Mouse (Mus musculus): ENCODE measurements around the gene Med16. TPM values are rescaled to one million over a fixed set of nuclear protein-coding genes. Genes with fewer than 3 reads are reported as not detected.
A peak's percentile ranks its signal among the peaks of the same experiment; 100 is the strongest.

The Med16 gene
- total and polyA plus RNA-seq, 2 experiments from 2014 or later, result 36.2 to 64.7 TPM

GRCm38 (mm10) chr10:79872862-79873261 lies 35.9 kb downstream of the Med16 start:
- DNase-seq (ENCODE audit: low spot score), result no peak
- no peak overlapping the region for H3K4me3 ChIP-seq (ENCODE audit: low read depth, low read length)

DNA sequence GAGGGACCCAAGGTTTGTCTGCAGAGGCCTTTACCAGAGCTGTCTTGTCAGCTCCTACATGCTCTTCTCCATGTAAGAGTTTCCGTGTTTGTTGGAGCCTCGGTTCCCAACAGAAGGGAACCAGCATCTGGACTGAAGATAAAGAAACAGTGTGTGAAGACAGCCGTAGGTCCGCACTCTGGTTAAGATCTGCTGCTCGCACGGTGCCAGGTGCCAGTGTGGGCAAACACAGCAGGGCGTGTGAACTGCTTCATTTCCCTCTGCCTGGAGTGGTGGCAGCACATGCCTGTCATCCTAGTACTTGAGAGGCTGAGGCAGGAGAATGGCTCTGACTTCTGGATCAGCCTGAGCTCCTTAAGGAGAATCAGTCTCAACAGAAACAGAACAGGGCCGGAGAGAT lies 36.9 kb downstream of the Med16 start:
- Histone ChIP-seq H3K27me3 (ENCODE audit: control insufficient read depth, insufficient read depth, low read length) (peaks cover 7% of the 10 kb centered on the region; the same call in 1 of the 2 replicates), H3K4me1 (ENCODE audit: control insufficient read depth, insufficient read depth) (no peaks in the 10 kb centered on the region), H3K9ac (replicated peaks; ENCODE audit: low read depth, low read length) (no peak overlapping the region), H3K36me3 (replicated peaks; ENCODE audit: control insufficient read depth, insufficient read depth, low read length) (no peaks in the 10 kb centered on the region), H3K4me2 (ENCODE audit: low read depth, low read length) (no peak overlapping the region), H3K4me3 (ENCODE audit: low read depth, low read length) (no peak overlapping the region), H3K27ac (ENCODE audit: low read depth) (no peak overlapping the region), H3K9me3 (replicated peaks; ENCODE audit: control insufficient read depth, low read length) (no peaks in the 10 kb centered on the region)
- DNase-seq (ENCODE audit: low spot score), result no peak
- WGBS, result 84% methylated on average over 8 of the region's 8 CpGs
- no peak for ATAC-seq (ENCODE audit: insufficient read depth, low read depth)
- TF ChIP-seq EP300 (IDR thresholded peaks at IDR 0.05; ENCODE audit: low read depth) (no peak), CTCF (IDR thresholded peaks at IDR 0.05; ENCODE audit: low read depth) (no peak)

More at GRCm38 (mm10) chr10:79872862-79873261, 35.9 kb downstream of the Med16 start:
- Histone ChIP-seq H3K27me3 (ENCODE audit: control insufficient read depth, insufficient read depth, low read length) (peaks cover 7% of the 10 kb centered on the region; the same call in 1 of the 2 replicates), H3K27ac (ENCODE audit: low read depth) (no peak overlapping the region), H3K9me3 (replicated peaks; ENCODE audit: control insufficient read depth, low read length) (no peaks in the 10 kb centered on the region), H3K4me2 (ENCODE audit: low read depth, low read length) (no peak overlapping the region), H3K9ac (replicated peaks; ENCODE audit: low read depth, low read length) (no peak overlapping the region), H3K4me1 (ENCODE audit: control insufficient read depth, insufficient read depth) (no peaks in the 10 kb centered on the region), H3K36me3 (replicated peaks; ENCODE audit: control insufficient read depth, insufficient read depth, low read length) (no peaks in the 10 kb centered on the region)
- no peak for ATAC-seq (ENCODE audit: insufficient read depth, low read depth)
- WGBS, result 53% methylated on average over 3 of the region's 3 CpGs
- TF ChIP-seq CTCF (IDR thresholded peaks at IDR 0.05; ENCODE audit: low read depth), result no peak
- TF ChIP-seq EP300 (IDR thresholded peaks at IDR 0.05; ENCODE audit: low read depth), result no peak

DNA sequence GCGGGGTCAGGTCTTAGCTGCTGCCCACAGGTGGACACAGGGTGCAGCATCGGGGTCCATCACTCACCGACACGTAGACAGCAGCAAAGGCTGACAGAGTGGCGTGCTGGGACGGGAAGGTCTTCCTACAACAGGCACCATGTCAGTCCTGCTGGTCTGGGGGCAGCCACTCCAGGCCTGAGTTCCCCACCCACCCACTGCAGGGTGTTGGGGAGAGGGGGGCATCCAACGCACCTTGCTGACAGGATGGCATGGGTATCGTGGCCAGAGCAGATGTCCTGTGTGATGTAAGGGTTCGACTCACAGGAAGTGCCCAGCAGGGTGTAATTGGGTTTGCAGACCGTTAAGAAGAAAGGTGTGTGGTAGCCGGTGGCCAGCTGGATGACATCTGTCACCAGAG lies 42.1 kb downstream of the Med16 start:
- ATAC-seq (ENCODE audit: insufficient read depth, low read depth), result no peak
- no peak for TF ChIP-seq CTCF (IDR thresholded peaks at IDR 0.05; ENCODE audit: low read depth)
- TF ChIP-seq EP300 (IDR thresholded peaks at IDR 0.05; ENCODE audit: low read depth), result no peak

DNA sequence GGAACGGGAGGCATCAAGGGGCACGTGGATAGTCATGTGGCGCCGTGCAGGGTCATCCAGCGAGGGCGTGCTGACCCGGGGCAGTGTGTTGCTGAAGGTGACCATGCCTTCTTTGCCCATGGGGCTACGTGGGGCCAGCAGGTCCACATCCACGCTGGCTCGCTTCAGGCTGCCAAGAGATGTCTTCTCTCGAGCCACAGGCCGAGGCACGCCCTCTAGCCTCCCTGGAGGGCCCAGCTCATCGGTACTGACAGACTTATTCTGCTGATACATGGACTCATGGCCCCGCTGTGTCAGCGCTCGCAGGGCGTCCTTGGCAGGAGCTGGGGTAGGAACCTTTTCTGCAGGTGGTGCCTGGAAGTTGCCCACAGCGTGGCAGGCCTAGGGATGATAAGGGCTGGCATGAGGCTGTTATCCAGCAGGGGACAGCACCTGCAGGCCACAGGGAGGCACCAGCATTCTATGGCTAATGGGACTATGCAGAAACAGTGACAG lies 42.9 kb downstream of the Med16 start:
- peak; percentile 36 for DNase-seq (ENCODE audit: low spot score)
- peak; percentile 51 for ATAC-seq (ENCODE audit: insufficient read depth, low read depth)
- H3K9ac ChIP-seq (replicated peaks; ENCODE audit: low read depth, low read length), result no peak overlapping the region
- H3K27ac ChIP-seq (ENCODE audit: low read depth), result no peak overlapping the region
- no peak for TF ChIP-seq EP300 (IDR thresholded peaks at IDR 0.05; ENCODE audit: low read depth)
- TF ChIP-seq CTCF (IDR thresholded peaks at IDR 0.05; ENCODE audit: low read depth), result peak; percentile 49
- 41% methylated on average over 19 of the region's 19 CpGs for WGBS
- no peaks in the 10 kb centered on the region for H3K4me1 ChIP-seq (ENCODE audit: control insufficient read depth, insufficient read depth)
- no peaks in the 10 kb centered on the region for H3K27me3 ChIP-seq (ENCODE audit: control insufficient read depth, insufficient read depth, low read length)
- H3K9me3 ChIP-seq (replicated peaks; ENCODE audit: control insufficient read depth, low read length), result no peaks in the 10 kb centered on the region
- no peak overlapping the region for H3K4me3 ChIP-seq (ENCODE audit: low read depth, low read length)
- H3K4me2 ChIP-seq (ENCODE audit: low read depth, low read length), result no peak overlapping the region
- H3K36me3 ChIP-seq (replicated peaks; ENCODE audit: control insufficient read depth, insufficient read depth, low read length), result peaks cover 36% of the 10 kb centered on the region

More for the DNA sequence above, 42.1 kb downstream of the Med16 start:
- no peak overlapping the region for H3K27ac ChIP-seq (ENCODE audit: low read depth)
- no peaks in the 10 kb centered on the region for H3K9me3 ChIP-seq (replicated peaks; ENCODE audit: control insufficient read depth, low read length)
- WGBS, result 80% methylated on average over 11 of the region's 11 CpGs
- DNase-seq (ENCODE audit: low spot score), result no peak
- H3K27me3 ChIP-seq (ENCODE audit: control insufficient read depth, insufficient read depth, low read length), result no peaks in the 10 kb centered on the region
- H3K4me3 ChIP-seq (ENCODE audit: low read depth, low read length), result no peak overlapping the region
- H3K4me2 ChIP-seq (ENCODE audit: low read depth, low read length), result no peak overlapping the region
- no peaks in the 10 kb centered on the region for H3K4me1 ChIP-seq (ENCODE audit: control insufficient read depth, insufficient read depth)
- peaks cover 28% of the 10 kb centered on the region for H3K36me3 ChIP-seq (replicated peaks; ENCODE audit: control insufficient read depth, insufficient read depth, low read length)
- no peak overlapping the region for H3K9ac ChIP-seq (replicated peaks; ENCODE audit: low read depth, low read length)

DNA sequence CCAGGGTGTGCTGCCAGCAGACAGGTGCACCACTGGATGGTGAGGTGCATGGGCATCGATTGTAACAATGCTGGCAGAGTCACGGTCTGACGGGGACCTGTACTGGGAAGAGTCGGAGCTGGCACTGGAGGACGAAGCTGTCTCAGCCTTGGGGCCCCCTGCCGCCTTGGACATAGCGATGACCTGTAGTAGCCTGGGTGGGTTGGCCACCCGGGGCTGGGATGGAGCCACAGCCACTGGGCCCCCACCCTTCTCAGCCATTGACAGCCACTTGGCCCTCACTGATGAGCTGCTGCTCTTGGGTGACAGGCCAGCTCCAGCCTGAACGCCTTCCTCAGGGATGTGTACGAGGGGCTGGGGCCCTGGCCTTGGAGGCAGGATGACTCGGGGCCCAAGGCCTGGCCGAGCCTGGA lies 43.5 kb downstream of the Med16 start:
- H3K36me3 ChIP-seq (replicated peaks; ENCODE audit: control insufficient read depth, insufficient read depth, low read length), result peaks cover 42% of the 10 kb centered on the region

More for the DNA sequence above, 43.5 kb downstream of the Med16 start:
- Histone ChIP-seq H3K4me3 (ENCODE audit: low read depth, low read length) (no peak overlapping the region), H3K27ac (ENCODE audit: low read depth) (no peak overlapping the region), H3K4me2 (ENCODE audit: low read depth, low read length) (no peak overlapping the region), H3K4me1 (ENCODE audit: control insufficient read depth, insufficient read depth) (no peaks in the 10 kb centered on the region), H3K9ac (replicated peaks; ENCODE audit: low read depth, low read length) (no peak overlapping the region), H3K9me3 (replicated peaks; ENCODE audit: control insufficient read depth, low read length) (no peaks in the 10 kb centered on the region), H3K27me3 (ENCODE audit: control insufficient read depth, insufficient read depth, low read length) (no peaks in the 10 kb centered on the region)
- DNase-seq (ENCODE audit: low spot score) (no peak), ATAC-seq (ENCODE audit: insufficient read depth, low read depth) (no peak; the same call in 1 of the 2 replicates)
- TF ChIP-seq CTCF (IDR thresholded peaks at IDR 0.05; ENCODE audit: low read depth), result no peak
- no peak for TF ChIP-seq EP300 (IDR thresholded peaks at IDR 0.05; ENCODE audit: low read depth)
- WGBS, result 42% methylated on average over 12 of the region's 12 CpGs

Measured in heart, postnatal 0 days (tissue).